Comparison of ENCODE assay signal across 8 mouse cellular contexts in genomic region chr2:129801231-129802029, GRCm38 (mm10). TPM values are rescaled to one million over a fixed set of nuclear protein-coding genes. Genes with fewer than 3 reads are reported as not detected.
DNase-seq lines count a peak whose midpoint lies in the region; ATAC-seq and TF ChIP-seq lines count a peak whose summit lies in the region.

No protein-coding gene starts in this region.

- intact Hi-C loops in left cerebral cortex, adult 2 months (cut with DNase I) = loop anchor here (1.0 to 5.0 kb wide), 3 partner anchors 72 to 366 kb away; no protein-coding TSS in a partner anchor

- H3K27me3 ChIP-seq in hindbrain, postnatal 0 days (ENCODE audit: insufficient read depth, low read length) = no peaks in the 10 kb centered on the region

- H3K4me2 ChIP-seq in hindbrain, postnatal 0 days (ENCODE audit: low read depth, low read length) = peak overlapping the region; percentile 94

- under 1% methylated on average over 73 of the region's 73 CpGs for WGBS in hindbrain, postnatal 0 days
- WGBS in macrophage (ENCODE audit: missing documents) = 2% methylated on average over 67 of the region's 73 CpGs

- peak overlapping the region; percentile 97 for H3K27ac ChIP-seq in hindbrain, postnatal 0 days
- peak overlapping the region; percentile 98 for H3K27ac ChIP-seq in left cerebral cortex, adult 2 months
- H3K27ac ChIP-seq in macrophage = peak overlapping the region; percentile 83

- ATAC-seq in activated CD4-positive, CD25-positive, alpha-beta regulatory T cell, adult 4 months = peak; percentile 57
- ATAC-seq in common myeloid progenitor, adult 5-6 weeks (replicated peaks; ENCODE audit: low read depth, poor library complexity, severe bottlenecking) = peak; percentile 65
- peak; percentile 85 for ATAC-seq in hindbrain, postnatal 0 days

- peaks cover 27% of the 10 kb centered on the region for H3K4me1 ChIP-seq in hindbrain, postnatal 0 days (ENCODE audit: insufficient read depth, low read length)

- peak overlapping the region; percentile 88 for H3K9ac ChIP-seq in hindbrain, postnatal 0 days (replicated peaks; ENCODE audit: low read length)

- peak; percentile 8; the same call in 1 of the 2 replicates for TF ChIP-seq CTCF in hindbrain, postnatal 0 days (IDR thresholded peaks at IDR 0.05; ENCODE audit: low read depth)
- TF ChIP-seq CTCF in left cerebral cortex, adult 2 months (IDR thresholded peaks at IDR 0.05) = no peak; the same call in 1 of the 2 replicates

- H3K79me2 ChIP-seq in macrophage (ENCODE audit: inconsistent target) = peaks cover 49% of the 10 kb centered on the region

- H3K9me3 ChIP-seq in hindbrain, postnatal 0 days (ENCODE audit: low read length) = no peaks in the 10 kb centered on the region

- H3K36me3 ChIP-seq in hindbrain, postnatal 0 days (ENCODE audit: insufficient read depth, low read length) = no peaks in the 10 kb centered on the region
- no peaks in the 10 kb centered on the region; the same call in 1 of the 2 replicates for H3K36me3 ChIP-seq in macrophage (ENCODE audit: inconsistent target)

- DNase-seq in gastrocnemius, adult 8-10 months (ENCODE audit: low spot score in 2 of 2) = peak; percentile 82 to 83
- peak; percentile 93 for DNase-seq in hindbrain, postnatal 0 days (ENCODE audit: low spot score)
- peak; percentile 90 to 94 for DNase-seq in left cerebral cortex, adult 2 months (ENCODE audit: extremely low spot score in 1 of 2, low spot score in 2 of 2)
- peak; percentile 83 for DNase-seq in retina, postnatal 7 days (ENCODE audit: low read depth, low spot score)
- peak; percentile 85 to 98 for DNase-seq in urinary bladder, adult 18-20 months (ENCODE audit: low spot score in 2 of 2)

- peak overlapping the region; percentile 98 for H3K4me3 ChIP-seq in hindbrain, postnatal 0 days (ENCODE audit: low read length)
- peak overlapping the region; percentile 94 for H3K4me3 ChIP-seq in left cerebral cortex, adult 2 months
- H3K4me3 ChIP-seq in macrophage (ENCODE audit: inconsistent target) = peak overlapping the region; percentile 80

RNA-seq across cellular contexts. Expression of gene Stk35, which starts 1.1 kb away (rescaled TPM):
- polyA plus RNA-seq in activated CD4-positive, CD25-positive, alpha-beta regulatory T cell, adult 4 months (2017; shearing (Covaris generic)) = 1 to 10 TPM; 1.1 to 1.3 TPM
- total RNA-seq in common myeloid progenitor, adult 5-6 weeks (2017) = 8.1 and 12.7 TPM in 2 replicates
- total RNA-seq in gastrocnemius, adult 8-10 months (2022) = 10 to 100 TPM in 1 of 4 experiments, 1 to 10 TPM in 3; 7.5 to 10.1 (median 7.8) TPM
- total RNA-seq in hindbrain, postnatal 0 days (2014; rRNA removed) = 14.2 and 14.7 TPM in 2 replicates
- 5.4 and 6.5 TPM in 2 replicates for polyA plus RNA-seq in hindbrain, postnatal 0 days (2015; fragmentation: Nextera tagmentation; extraction: Ambion mirVana)
- total RNA-seq in left cerebral cortex, adult 2 months (2021) = 10 to 100 TPM; 33.5 to 37.1 TPM
- total RNA-seq in macrophage (2018; cell fraction: chromatin; rRNA removed) = 100 to 1,000 TPM in 2 of 26 experiments, 10 to 100 TPM in 24; 23.7 to 119 (median 44.9) TPM
- total RNA-seq in macrophage (2018; cell fraction: cytosol; rRNA removed) = 10 to 100 TPM; 13.5 to 32.3 (median 16.9) TPM
- 100 to 1,000 TPM in 1 of 26 experiments, 10 to 100 TPM in 25; 27.7 to 120 (median 41.9) TPM for total RNA-seq in macrophage (2018; cell fraction: nucleus; rRNA removed)
- 7.1 to 11.0 TPM (median 10.4 TPM) in 3 replicates for polyA plus RNA-seq in macrophage (2018)

Comparison
In these comparisons a context has a peak if more than half of its experiments do, and no peak if none do; other contexts are left out.
1. Peak in every context shown above with its lines: DNase-seq, ATAC-seq, H3K4me3 ChIP-seq and H3K27ac ChIP-seq.